11 mouse cellular contexts compared by ENCODE assay signal in genomic region chr5:118359646-118360373, GRCm38 (mm10).
DNase-seq lines count a peak whose midpoint lies in the region; ATAC-seq and TF ChIP-seq lines count a peak whose summit lies in the region.
"Had no signal": no experiment of that assay in that cellular context is flagged by ENCODE, and none has a peak within 500 bp of the region (broad histone marks: within the 10 kb centered on the region; RNA-seq: fewer than 3 reads in every experiment).

No protein-coding gene starts in this region.

- no peak overlapping the region for H3K9ac ChIP-seq in embryonic facial prominence, embryonic 13.5 days
- no peak overlapping the region for H3K9ac ChIP-seq in liver, postnatal 0 days (replicated peaks)
- no peak overlapping the region for H3K9ac ChIP-seq in hindbrain, postnatal 0 days (replicated peaks; ENCODE audit: low read length)

- TF ChIP-seq EP300 in liver, postnatal 0 days (IDR thresholded peaks at IDR 0.05; ENCODE audit: low read depth), result peak; percentile 59

- DNase-seq in embryonic facial prominence, embryonic 10.5 days (ENCODE audit: low spot score), result no peak
- DNase-seq in right cerebral cortex, adult 18-20 months, result peak; percentile 56
- DNase-seq in right cerebral cortex, adult 2 months (ENCODE audit: low spot score in 2 of 2), result no peak
- peak; percentile 45 for DNase-seq in liver, postnatal 0 days
- DNase-seq in thymus, postnatal 36 days, result peak; percentile 69 to 86
- no peak for DNase-seq in hindbrain, postnatal 0 days (ENCODE audit: low spot score)
- DNase-seq in testis, postnatal 10 days (ENCODE audit: low spot score), result no peak
- DNase-seq: adrenal gland, adult 2 months; heart, adult 2 months had no signal

- H3K4me2 ChIP-seq in embryonic facial prominence, embryonic 13.5 days, result 0 out of 2 replicates have a peak overlapping the region, but pooled peaks have one; percentile 7
- peak overlapping the region; percentile 19; the same call in 1 of the 2 replicates for H3K4me2 ChIP-seq in liver, postnatal 0 days (ENCODE audit: low read depth, low read length)
- H3K4me2 ChIP-seq in hindbrain, postnatal 0 days (ENCODE audit: low read depth, low read length), result no peak overlapping the region

- no peaks in the 10 kb centered on the region for H3K27me3 ChIP-seq in embryonic facial prominence, embryonic 13.5 days
- peaks cover 13% of the 10 kb centered on the region for H3K27me3 ChIP-seq in embryonic facial prominence, embryonic 10.5 days (replicated peaks; ENCODE audit: low read depth, poor library complexity, severe bottlenecking)
- 0 out of 2 replicates have a peak, but pooled peaks cover 2% of the 10 kb centered on the region for H3K27me3 ChIP-seq in liver, postnatal 0 days (ENCODE audit: insufficient read depth, low read length)
- H3K27me3 ChIP-seq in hindbrain, postnatal 0 days (ENCODE audit: insufficient read depth, low read length), result no peaks in the 10 kb centered on the region

- 46% methylated on average over 13 of the region's 13 CpGs for WGBS in embryonic facial prominence, embryonic 13.5 days
- 69% methylated on average over 13 of the region's 13 CpGs for WGBS in embryonic facial prominence, embryonic 10.5 days
- 36% methylated on average over 13 of the region's 13 CpGs for WGBS in liver, postnatal 0 days (ENCODE audit: insufficient replicate concordance)
- WGBS in hindbrain, postnatal 0 days, result 53% methylated on average over 13 of the region's 13 CpGs

- H3K4me1 ChIP-seq in embryonic facial prominence, embryonic 13.5 days, result peaks cover 27% of the 10 kb centered on the region
- peaks cover 45% of the 10 kb centered on the region for H3K4me1 ChIP-seq in embryonic facial prominence, embryonic 10.5 days
- H3K4me1 ChIP-seq in liver, postnatal 0 days (ENCODE audit: insufficient read depth), result peaks cover 9% of the 10 kb centered on the region
- no peaks in the 10 kb centered on the region for H3K4me1 ChIP-seq in hindbrain, postnatal 0 days (ENCODE audit: insufficient read depth, low read length)

- ATAC-seq in embryonic facial prominence, embryonic 13.5 days (ENCODE audit: insufficient number of reproducible peaks, insufficient read depth, low FRiP score, low TSS enrichment, low read depth), result no peak
- peak; percentile 29; the same call in 1 of the 2 replicates for ATAC-seq in liver, postnatal 0 days
- ATAC-seq in hindbrain, postnatal 0 days, result no peak

- no peak overlapping the region for H3K4me3 ChIP-seq in embryonic facial prominence, embryonic 13.5 days
- H3K4me3 ChIP-seq in embryonic facial prominence, embryonic 10.5 days, result no peak overlapping the region
- no peak overlapping the region for H3K4me3 ChIP-seq in liver, postnatal 0 days (ENCODE audit: low read depth, low read length)
- H3K4me3 ChIP-seq in hindbrain, postnatal 0 days (ENCODE audit: low read length), result no peak overlapping the region
- H3K4me3 ChIP-seq: heart, adult 2 months had no signal

- H3K36me3 ChIP-seq in embryonic facial prominence, embryonic 13.5 days, result no peaks in the 10 kb centered on the region
- no peaks in the 10 kb centered on the region for H3K36me3 ChIP-seq in embryonic facial prominence, embryonic 10.5 days (replicated peaks)
- H3K36me3 ChIP-seq in liver, postnatal 0 days (replicated peaks; ENCODE audit: insufficient read depth, low read length), result no peaks in the 10 kb centered on the region
- no peaks in the 10 kb centered on the region for H3K36me3 ChIP-seq in hindbrain, postnatal 0 days (ENCODE audit: insufficient read depth, low read length)

- H3K27ac ChIP-seq in embryonic facial prominence, embryonic 13.5 days, result no peak overlapping the region
- H3K27ac ChIP-seq in embryonic facial prominence, embryonic 10.5 days (replicated peaks), result no peak overlapping the region; the same call in 1 of the 2 replicates
- H3K27ac ChIP-seq in liver, postnatal 0 days (ENCODE audit: low read depth), result no peak overlapping the region
- H3K27ac ChIP-seq in hindbrain, postnatal 0 days, result no peak overlapping the region
- H3K27ac ChIP-seq: heart, adult 2 months; macrophage had no signal

- H3K9me3 ChIP-seq in embryonic facial prominence, embryonic 13.5 days, result no peaks in the 10 kb centered on the region
- H3K9me3 ChIP-seq in embryonic facial prominence, embryonic 10.5 days, result no peaks in the 10 kb centered on the region
- H3K9me3 ChIP-seq in liver, postnatal 0 days (ENCODE audit: low read length), result no peaks in the 10 kb centered on the region
- H3K9me3 ChIP-seq in hindbrain, postnatal 0 days (ENCODE audit: low read length), result no peaks in the 10 kb centered on the region

- TF ChIP-seq CTCF in liver, postnatal 0 days (IDR thresholded peaks at IDR 0.05; ENCODE audit: low read depth), result no peak
- no peak for TF ChIP-seq CTCF in hindbrain, postnatal 0 days (IDR thresholded peaks at IDR 0.05; ENCODE audit: low read depth)

Comparison
In these comparisons a context has a peak if more than half of its experiments do, and no peak if none do; other contexts are left out.
1. DNase-seq: peak in right cerebral cortex, adult 18-20 months (single experiment), liver, postnatal 0 days (single experiment) and thymus, postnatal 36 days (2 of 2); none in embryonic facial prominence, embryonic 10.5 days (single experiment), right cerebral cortex, adult 2 months (0 of 2), hindbrain, postnatal 0 days (single experiment) and testis, postnatal 10 days (single experiment).